Mouse (Mus musculus) brain, embryonic 14.5 days (tissue): ENCODE measurements at regions not wholly inside any gene's neighbourhood (a gene's known extent, or its start where the extent isn't known, plus 50 kb on each side); places are given as distances from the start of the nearest gene placed in this dataset.

Experiments used
- CTCF ChIP-seq: fragments of 200-500 bp; IDR thresholded peaks from 2 replicates; pipeline ENCODE4 v1.5.1; 2012; ENCODE audit warnings: inconsistent platforms, mild to moderate bottlenecking, moderate library complexity, borderline replicate concordance; ENCODE audit not compliant: insufficient read depth, insufficient read length; ENCODE audit errors: extremely low read depth
- POLR2A ChIP-seq: fragments of 200-500 bp; IDR thresholded peaks from 2 replicates; pipeline ENCODE4 v1.6.1; 2012; ENCODE audit warnings: mild to moderate bottlenecking, inconsistent platforms, borderline replicate concordance; ENCODE audit not compliant: poor library complexity, insufficient read depth, insufficient read length, severe bottlenecking; ENCODE audit errors: extremely low read depth

- TF ChIP-seq CTCF (no peak), POLR2A (no peak)
Observed at GRCm38 (mm10) chr10:113369232-113369631, 440.4 kb upstream of the Atxn7l3b start.
